Mouse (Mus musculus): ENCODE data around the gene Gm11985.

DNA sequence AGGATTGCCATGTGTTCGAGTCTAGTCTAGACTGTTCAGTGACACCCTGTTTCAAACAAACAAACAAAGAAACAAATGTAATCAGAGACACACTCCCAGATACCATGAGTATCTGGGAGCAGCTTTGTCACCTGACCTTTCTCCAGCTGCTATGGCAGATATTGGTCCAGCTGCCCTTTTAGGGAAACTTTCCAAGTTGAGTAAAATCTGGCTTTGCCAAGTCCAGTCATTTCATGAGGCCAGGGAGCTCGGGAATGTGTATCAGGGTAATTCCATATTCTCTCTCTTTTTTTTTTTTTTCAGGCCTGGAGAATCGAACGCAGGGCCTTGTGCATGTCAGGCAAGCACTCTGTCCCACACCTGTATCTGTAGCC, 6.9 kb upstream of the Gm11985 start:
- TF ChIP-seq EP300 (optimal IDR thresholded peaks at IDR 0.05), result no peak
- TF ChIP-seq CTCF (IDR thresholded peaks at IDR 0.05; ENCODE audit: low read depth), result no peak
